Mouse (Mus musculus) lung, embryonic 14.5 days (tissue): ENCODE data around the gene Grm8. TPM values are rescaled to one million over a fixed set of nuclear protein-coding genes. Genes with fewer than 3 reads are reported as not detected.
A peak's percentile ranks its signal among the peaks of the same experiment; 100 is the strongest.

ENCODE experiments used
- ATAC-seq: fragments of 200-750 bp; cut with Nextera tagmentation; 2 replicates; pipeline ENCODE4 v1.8.0; 2017; ENCODE audit warnings: mild to moderate bottlenecking, moderate TSS enrichment, moderate library complexity; ENCODE audit not compliant: insufficient read depth
- DNase-seq: peaks from one replicate; pipeline ENCODE4 v3.0.0-alpha.2; 2015
- H3K27ac ChIP-seq: fragments of 300-500 bp; sonication (generic); 2 replicates; pipeline ENCODE4 v1.5.1; 2014; ENCODE audit warnings: low read depth, mild to moderate bottlenecking, moderate library complexity
- H3K27me3 ChIP-seq: fragments of 300-500 bp; sonication (generic); 2 replicates; pipeline ENCODE4 v1.6.1; 2014; ENCODE audit warnings: low read length, control low read depth; ENCODE audit not compliant: insufficient read depth
- H3K36me3 ChIP-seq: fragments of 300-500 bp; sonication (generic); 2 replicates; pipeline ENCODE4 v1.6.1; 2014; ENCODE audit warnings: control low read depth; ENCODE audit not compliant: insufficient read depth
- H3K4me1 ChIP-seq: fragments of 300-500 bp; sonication (generic); 2 replicates; pipeline ENCODE4 v1.6.1; 2014; ENCODE audit warnings: antibody characterized with exemption, control low read depth; ENCODE audit not compliant: insufficient read depth
- H3K4me2 ChIP-seq: fragments of 300-500 bp; sonication (generic); 2 replicates; pipeline ENCODE4 v1.6.1; 2014; ENCODE audit warnings: mild to moderate bottlenecking
- H3K4me3 ChIP-seq: fragments of 300-500 bp; sonication (generic); 2 replicates; pipeline ENCODE4 v1.5.1; 2014; ENCODE audit warnings: low read depth, low read length
- H3K9ac ChIP-seq: fragments of 300-500 bp; sonication (generic); 2 replicates; pipeline ENCODE4 v1.6.1; 2014
- H3K9me3 ChIP-seq: fragments of 300-500 bp; sonication (generic); 2 replicates; pipeline ENCODE4 v1.6.1; 2016; ENCODE audit warnings: low read depth, low read length, control low read depth
- CTCF ChIP-seq: IDR thresholded peaks from 2 replicates; pipeline ENCODE4 v1.5.1; 2016; ENCODE audit warnings: antibody characterized with exemption, low read depth
- WGBS: fragments of 180-500 bp; shearing (Covaris S2); extraction: QIAGEN DNeasy Blood & Tissue Kit; methylation state at CpG from one replicate; pipeline ENCODE4 v1.1.7; 2014; 5-methylcytosine and 5-hydroxymethylcytosine counted together
- polyA plus RNA-seq: library from polyadenylated mRNA; unstranded; fragments of >200 nt; fragmentation: Nextera tagmentation; extraction: Ambion mirVana; gene quantifications from 2 replicates; pipeline ENCODE4 v1.2.1, GENCODE M21; 2014

The Grm8 gene
- polyA plus RNA-seq, 1 experiment from 2014 or later, result not detected

- Histone ChIP-seq H3K27me3 (no peaks in the 10 kb centered on the region), H3K36me3 (no peaks in the 10 kb centered on the region), H3K4me3 (no peak overlapping the region), H3K4me2 (no peak overlapping the region), H3K4me1 (no peaks in the 10 kb centered on the region), H3K27ac (no peak overlapping the region), H3K9ac (no peak overlapping the region), H3K9me3 (no peaks in the 10 kb centered on the region)
- DNase-seq, result no peak
- ATAC-seq, result no peak
- WGBS, result 85% methylated on average over 6 of the region's 6 CpGs
- no peak for TF ChIP-seq CTCF
These were observed 372.9 kb downstream of the Grm8 start for GRCm38 (mm10) chr6:27762061-27762460.

DNA sequence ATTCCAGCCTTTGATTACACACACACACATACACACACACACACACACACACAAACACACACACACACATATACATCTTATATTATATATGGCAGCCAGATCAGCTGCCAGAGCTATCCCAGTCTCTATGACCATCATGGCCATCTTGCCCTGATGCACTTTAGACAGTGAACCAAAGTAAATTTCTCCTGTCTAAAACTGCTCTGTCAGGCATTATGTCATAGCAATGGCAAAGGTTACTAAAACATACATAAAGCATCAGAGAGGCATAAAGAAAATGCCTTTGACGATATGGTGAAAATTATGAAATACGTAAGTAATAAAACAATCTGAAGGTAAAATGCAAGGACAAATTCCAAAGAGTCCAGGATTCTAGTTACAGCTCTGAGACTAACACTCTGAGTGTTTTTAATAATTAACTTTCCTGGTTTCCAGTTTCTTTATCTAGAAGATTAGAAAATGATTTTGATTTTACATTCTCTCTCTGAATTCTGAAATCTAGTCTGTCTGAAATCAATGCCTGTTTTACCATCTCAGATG is 381.6 kb downstream of the Grm8 start:
- Histone ChIP-seq H3K4me1 (no peaks in the 10 kb centered on the region), H3K27ac (no peak overlapping the region), H3K4me3 (no peak overlapping the region), H3K9ac (no peak overlapping the region), H3K4me2 (no peak overlapping the region), H3K9me3 (no peaks in the 10 kb centered on the region), H3K36me3 (no peaks in the 10 kb centered on the region), H3K27me3 (no peaks in the 10 kb centered on the region)
- TF ChIP-seq CTCF, result no peak
- ATAC-seq (no peak), DNase-seq (no peak)
- WGBS, result 84% methylated on average over 2 of the region's 2 CpGs

DNA sequence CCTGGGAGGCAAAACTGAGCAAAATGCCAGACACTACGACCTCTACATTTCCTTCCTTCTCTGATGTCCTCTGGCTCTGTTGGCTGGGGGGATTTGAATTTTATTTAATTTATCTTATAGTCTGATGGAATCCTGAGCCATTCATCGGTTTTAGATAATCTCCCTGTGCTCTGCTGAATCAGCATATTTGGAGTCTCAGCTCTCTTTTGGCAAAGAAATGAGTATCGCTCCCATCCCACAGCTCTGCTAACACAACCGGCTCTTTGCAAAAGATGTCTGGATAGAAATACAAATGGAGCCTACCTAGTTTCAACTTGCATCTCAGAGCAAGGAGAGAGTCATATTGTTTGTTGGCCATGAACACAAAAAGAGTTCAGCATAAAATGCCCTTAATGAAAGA is 388.5 kb downstream of the Grm8 start:
- DNase-seq, result no peak
- WGBS, result 66% methylated on average over 4 of the region's 4 CpGs
- H3K27me3 ChIP-seq, result no peaks in the 10 kb centered on the region
- no peaks in the 10 kb centered on the region for H3K36me3 ChIP-seq
- H3K4me1 ChIP-seq, result no peaks in the 10 kb centered on the region
- no peak overlapping the region for H3K27ac ChIP-seq
- H3K4me3 ChIP-seq, result no peak overlapping the region
- TF ChIP-seq CTCF, result no peak
- no peak overlapping the region for H3K4me2 ChIP-seq
- no peak for ATAC-seq
- H3K9ac ChIP-seq, result no peak overlapping the region
- H3K9me3 ChIP-seq, result no peaks in the 10 kb centered on the region

DNA sequence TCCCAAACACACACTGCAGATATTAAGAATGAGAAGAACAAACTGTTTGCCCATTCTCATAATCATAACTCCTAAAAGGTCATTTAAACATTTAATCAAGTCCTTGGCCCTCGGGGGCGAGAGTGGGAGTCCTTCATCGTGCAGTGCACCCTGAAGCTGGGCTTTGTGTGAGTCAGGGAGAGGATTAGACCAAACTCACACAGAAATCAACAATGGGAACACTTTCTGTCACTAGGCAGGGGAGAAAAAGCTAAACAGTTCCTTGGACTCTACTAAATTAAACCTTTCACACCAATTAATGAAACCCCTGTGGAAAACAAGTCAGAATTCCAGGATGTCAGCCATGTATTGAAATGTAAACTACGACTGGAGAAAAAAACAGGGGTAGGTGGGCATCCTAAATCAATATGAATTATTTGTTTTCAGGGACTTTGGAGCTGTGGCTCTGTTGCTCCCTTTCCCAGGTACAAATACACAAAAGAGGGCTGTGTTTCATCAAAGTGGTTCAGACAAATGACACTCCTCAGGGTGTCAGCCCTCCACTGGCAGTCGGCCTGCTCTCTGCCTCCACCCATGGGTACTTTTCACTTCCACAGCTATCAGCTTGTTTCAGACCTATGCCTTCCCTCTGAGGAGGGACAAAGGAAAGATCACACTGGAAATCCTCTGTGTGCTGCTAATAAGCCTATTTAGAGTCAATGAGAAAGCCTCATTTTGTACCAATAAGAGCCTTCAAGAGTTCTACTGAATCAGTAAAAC is 389.1 kb downstream of the Grm8 start:
- H3K27me3 ChIP-seq, result no peaks in the 10 kb centered on the region
- ATAC-seq (no peak), DNase-seq (no peak)
- no peak for TF ChIP-seq CTCF
- no peaks in the 10 kb centered on the region for H3K4me1 ChIP-seq
- no peak overlapping the region for H3K4me3 ChIP-seq
- no peak overlapping the region for H3K9ac ChIP-seq
- no peak overlapping the region for H3K4me2 ChIP-seq
- H3K27ac ChIP-seq, result no peak overlapping the region
- no peaks in the 10 kb centered on the region for H3K36me3 ChIP-seq
- 31% methylated on average over 5 of the region's 5 CpGs for WGBS
- H3K9me3 ChIP-seq, result no peaks in the 10 kb centered on the region

DNA sequence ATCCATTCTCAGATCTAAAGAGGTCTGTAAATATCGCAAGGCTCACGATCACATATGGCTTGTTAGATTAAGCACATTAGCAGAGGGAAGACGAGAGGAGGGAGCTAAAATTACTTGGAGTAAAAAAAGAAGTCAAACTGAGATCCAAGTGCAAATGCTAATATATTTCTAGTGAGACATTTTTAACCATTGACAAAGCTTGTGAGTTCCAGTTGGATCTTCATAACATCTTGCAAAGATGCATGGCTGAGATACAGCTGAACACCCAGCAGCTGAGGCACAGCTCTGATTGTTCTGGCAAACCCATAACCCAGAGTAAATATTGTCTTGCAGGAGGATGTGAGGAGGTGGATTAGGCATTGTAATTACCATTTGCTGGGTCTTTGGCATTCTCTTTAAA is 445.6 kb downstream of the Grm8 start:
- DNase-seq, result no peak
- no peak overlapping the region for H3K9ac ChIP-seq
- no peaks in the 10 kb centered on the region for H3K36me3 ChIP-seq
- 65% methylated on average over 3 of the region's 3 CpGs for WGBS
- no peak for ATAC-seq
- no peak overlapping the region for H3K4me2 ChIP-seq
- no peak overlapping the region for H3K4me3 ChIP-seq
- no peaks in the 10 kb centered on the region for H3K9me3 ChIP-seq
- H3K27me3 ChIP-seq, result no peaks in the 10 kb centered on the region
- H3K27ac ChIP-seq, result no peak overlapping the region
- no peaks in the 10 kb centered on the region for H3K4me1 ChIP-seq
- no peak for TF ChIP-seq CTCF

DNA sequence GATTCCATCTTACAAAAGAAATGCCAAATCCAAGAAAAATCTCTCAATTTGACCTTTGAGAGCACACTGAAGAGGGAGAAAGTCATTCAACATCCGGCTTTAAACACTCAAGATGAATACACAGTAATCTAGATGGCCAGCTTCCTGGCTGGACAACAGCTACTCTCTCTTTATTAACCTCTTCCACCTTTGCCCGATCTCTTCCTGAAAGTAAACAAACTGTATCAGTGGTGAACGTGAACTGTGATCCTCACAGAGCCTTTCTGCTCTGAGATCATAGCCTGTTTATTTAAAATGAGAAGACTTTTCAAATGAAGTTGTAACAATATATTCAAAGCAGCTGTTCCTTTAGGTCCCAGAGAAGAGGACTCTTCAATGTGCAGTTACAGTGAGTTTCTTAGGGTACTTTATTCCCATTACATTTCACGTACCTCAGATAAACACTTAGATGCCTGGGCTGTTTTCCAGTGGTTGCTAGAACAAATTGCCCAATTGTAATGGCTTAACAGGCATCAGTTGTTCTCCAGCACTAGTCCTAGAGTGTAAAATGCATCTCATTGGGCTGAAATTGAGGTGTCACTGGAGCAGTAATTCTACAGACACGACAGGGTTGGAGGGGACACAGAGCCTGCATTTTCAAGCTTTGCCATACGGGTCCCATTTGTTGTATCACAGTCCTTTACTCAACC is 473.1 kb downstream of the Grm8 start:
- 28% methylated on average over 6 of the region's 6 CpGs for WGBS
- Histone ChIP-seq H3K9ac (no peak overlapping the region), H3K4me1 (no peaks in the 10 kb centered on the region), H3K4me3 (no peak overlapping the region), H3K4me2 (no peak overlapping the region), H3K36me3 (no peaks in the 10 kb centered on the region), H3K27me3 (no peaks in the 10 kb centered on the region), H3K27ac (no peak overlapping the region), H3K9me3 (no peaks in the 10 kb centered on the region)
- DNase-seq (peak; percentile 2), ATAC-seq (no peak)
- TF ChIP-seq CTCF, result no peak

DNA sequence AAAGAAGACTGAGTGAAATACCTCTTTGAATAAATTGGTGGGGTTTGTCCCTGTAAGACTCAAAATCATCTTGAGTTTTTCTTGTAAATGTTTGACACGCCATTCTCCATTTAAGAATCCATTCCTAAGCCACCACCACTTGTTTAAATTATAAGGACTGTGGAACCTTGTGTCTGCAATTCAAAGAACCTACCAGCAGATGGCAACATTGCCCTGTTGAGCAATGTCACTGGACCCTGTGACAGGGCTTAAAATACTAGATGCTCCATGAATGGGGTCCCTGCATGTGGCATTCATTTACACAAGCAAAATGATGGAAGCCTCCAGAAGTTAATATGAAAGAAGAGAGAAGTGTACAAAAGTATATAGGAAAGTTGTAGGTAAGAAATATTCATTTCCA is 477.5 kb downstream of the Grm8 start:
- H3K36me3 ChIP-seq, result no peaks in the 10 kb centered on the region
- no peaks in the 10 kb centered on the region for H3K4me1 ChIP-seq
- H3K27me3 ChIP-seq, result no peaks in the 10 kb centered on the region
- no peak overlapping the region for H3K27ac ChIP-seq
- DNase-seq (peak; percentile 80), ATAC-seq (no peak)
- 0 out of 2 replicates have a peak, but pooled peaks cover 2% of the 10 kb centered on the region for H3K9me3 ChIP-seq
- 44% methylated on average over 1 of the region's 1 CpGs for WGBS
- H3K4me3 ChIP-seq, result no peak overlapping the region
- no peak overlapping the region for H3K9ac ChIP-seq
- TF ChIP-seq CTCF, result peak; percentile 75
- H3K4me2 ChIP-seq, result no peak overlapping the region
